Mouse (Mus musculus) urinary bladder, adult 2 months (tissue): ENCODE data around the gene Osbpl2. TPM values are rescaled to one million over a fixed set of nuclear protein-coding genes. Genes with fewer than 3 reads are reported as not detected.
A peak's percentile ranks its signal among the peaks of the same experiment; 100 is the strongest.

ENCODE experiments used
- DNase-seq: peaks from one replicate; pipeline ENCODE4 v3.0.0; 2022; ENCODE audit warnings: low spot score
- polyA plus RNA-seq: library from polyadenylated mRNA; depleted of rRNA; stranded (reverse); fragments of >200 nt; gene quantifications from 2 replicates; pipeline ENCODE4 v1.2.3, GENCODE M21; 2012; rRNA removed

Osbpl2 gene
- 87.1 and 92.1 TPM in 2 replicates for polyA plus RNA-seq

DNA sequence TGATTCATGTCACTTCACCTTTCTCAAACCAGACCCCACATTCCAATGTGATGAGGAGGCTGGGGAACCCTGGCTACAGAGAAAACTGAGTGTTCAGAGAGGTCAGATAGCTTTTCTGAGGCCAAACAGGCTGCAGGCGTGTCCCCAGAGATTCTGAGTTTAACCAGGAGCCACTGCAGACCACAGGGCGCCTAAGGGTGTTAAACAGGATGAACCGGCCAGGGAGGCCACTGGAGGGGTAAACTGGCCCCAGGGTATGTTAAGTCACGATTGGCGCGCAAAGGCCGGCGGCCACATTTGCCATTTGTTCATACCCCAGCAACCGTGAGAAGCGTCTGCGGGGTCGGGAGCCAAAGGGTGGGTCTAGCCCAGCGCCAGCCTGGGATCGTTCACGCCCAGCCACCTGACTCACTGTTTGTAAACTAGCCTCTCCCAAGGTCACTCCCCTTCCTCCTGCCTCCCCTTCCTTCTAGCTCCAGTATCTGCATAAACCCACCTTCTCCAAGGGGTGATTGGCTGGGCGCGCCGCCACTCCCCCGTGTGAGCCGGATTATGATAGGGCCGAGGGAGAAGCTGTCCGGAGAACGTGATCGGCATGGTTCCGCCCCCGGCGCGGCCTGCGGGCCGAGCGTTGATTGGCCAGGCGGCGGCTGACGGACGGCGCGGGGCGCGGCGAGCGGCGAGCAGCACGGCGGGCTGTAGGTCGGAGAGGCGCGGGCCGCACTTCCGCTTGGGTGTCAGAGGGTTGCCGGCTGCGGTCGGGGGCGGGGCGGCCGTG lies at the start of gene Osbpl2:
Gene Osbpl2, plus strand, starts transcription at position 646 of the 778 bp plus-strand sequence.
- peak; percentile 99 for DNase-seq

- no peak for DNase-seq
These were observed 49.2 kb upstream of the Osbpl2 start for GRCm38 (mm10) chr2:180069770-180070480.

- DNase-seq, result peak; percentile 98
These were observed 48.3 kb upstream of the Osbpl2 start, which contains the start of gene Mtg2 for GRCm38 (mm10) chr2:180070481-180071453. TSS of gene Mtg2 (plus strand) at chr2:180070588.

- DNase-seq, result no peak
These were observed 47.4 kb upstream of the Osbpl2 start for GRCm38 (mm10) chr2:180071671-180072070.

GRCm38 (mm10) chr2:180072886-180073285 lies 46.2 kb upstream of the Osbpl2 start:
- DNase-seq, result no peak

DNA sequence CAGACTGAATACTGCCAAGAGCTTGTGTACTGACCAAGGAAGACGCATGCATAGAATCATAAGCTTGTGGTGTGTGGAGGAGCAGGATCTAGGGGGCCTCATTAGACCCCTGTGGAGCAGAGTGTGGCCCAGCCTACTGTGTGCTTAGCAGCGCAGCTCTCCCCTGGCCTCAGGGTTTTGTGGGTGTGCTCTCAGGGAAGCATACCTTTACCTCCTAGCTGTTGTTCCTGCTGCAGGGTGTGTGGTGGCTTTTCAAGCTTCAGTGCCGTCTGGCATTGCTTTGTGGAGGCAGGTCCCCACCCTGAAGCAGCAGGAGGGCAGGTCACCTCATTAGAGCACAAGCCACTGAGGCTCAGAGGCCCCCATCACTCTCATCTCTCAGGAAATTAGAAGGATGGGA lies 41.5 kb upstream of the Osbpl2 start:
- DNase-seq, result no peak

GRCm38 (mm10) chr2:180080680-180081079 lies 38.4 kb upstream of the Osbpl2 start:
- DNase-seq, result no peak

DNA sequence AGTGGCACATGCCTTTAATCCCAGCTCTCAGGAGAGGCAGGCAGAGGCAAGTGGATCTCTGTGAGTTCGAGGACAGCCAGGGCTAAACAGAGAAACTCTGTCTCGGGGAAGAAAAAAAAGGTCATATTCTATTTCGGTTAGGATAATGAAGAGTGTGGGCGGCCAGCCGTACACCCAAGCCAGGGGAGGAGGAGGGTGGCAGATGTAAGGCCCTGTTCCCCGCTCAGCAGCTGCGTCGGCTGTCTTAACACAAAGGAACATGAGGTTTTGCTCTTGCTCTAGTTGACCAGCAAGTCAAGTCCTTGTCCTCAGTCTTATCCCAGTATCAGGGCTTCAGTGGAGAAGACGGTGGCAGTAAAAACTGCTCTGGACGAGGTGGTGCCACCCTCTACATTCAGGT lies 36.0 kb upstream of the Osbpl2 start:
- DNase-seq, result no peak

DNA sequence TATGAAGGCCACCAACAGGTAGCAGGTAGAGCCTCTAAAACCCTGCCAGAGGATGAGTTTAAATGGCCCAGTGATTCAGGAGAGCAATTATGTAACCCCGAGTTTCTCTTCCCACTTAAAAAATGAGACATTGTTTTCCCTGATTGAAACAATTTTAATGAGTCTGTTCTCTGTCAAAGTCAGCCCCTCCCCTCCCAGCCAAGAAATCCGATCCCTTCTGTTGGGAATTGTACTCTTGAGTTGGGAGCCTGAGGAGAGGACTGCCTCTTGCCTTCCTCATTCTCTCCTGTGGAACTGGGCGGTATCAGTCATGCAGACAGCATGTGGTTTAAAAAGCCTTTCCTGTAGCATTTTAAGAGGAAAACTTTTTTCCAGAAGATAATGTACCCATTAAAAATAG lies 34.5 kb upstream of the Osbpl2 start:
- no peak for DNase-seq

- DNase-seq, result no peak
These were observed 33.0 kb upstream of the Osbpl2 start for GRCm38 (mm10) chr2:180085926-180086636.

DNA sequence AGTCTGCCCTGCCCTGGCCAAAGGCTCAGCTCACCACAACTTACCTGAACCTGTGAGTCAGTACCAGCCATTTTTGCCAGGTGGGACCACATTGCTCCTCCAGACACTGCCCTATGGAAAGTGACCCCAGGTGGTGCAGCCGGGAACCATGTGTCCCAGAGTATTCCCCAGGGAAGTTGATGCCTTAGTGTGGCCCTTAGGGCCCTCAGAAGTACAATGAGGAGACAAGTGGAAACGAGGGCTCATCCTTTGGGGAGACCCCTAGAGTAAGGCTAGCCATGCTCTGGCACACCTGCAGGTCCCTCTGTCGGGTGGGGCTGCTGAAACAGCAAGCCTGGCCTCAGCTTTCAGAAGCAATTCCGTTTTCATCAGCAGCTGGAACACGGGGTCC lies 32.5 kb upstream of the Osbpl2 start:
- DNase-seq, result no peak

- no peak for DNase-seq
These were observed 31.6 kb upstream of the Osbpl2 start for GRCm38 (mm10) chr2:180087472-180087871.

DNA sequence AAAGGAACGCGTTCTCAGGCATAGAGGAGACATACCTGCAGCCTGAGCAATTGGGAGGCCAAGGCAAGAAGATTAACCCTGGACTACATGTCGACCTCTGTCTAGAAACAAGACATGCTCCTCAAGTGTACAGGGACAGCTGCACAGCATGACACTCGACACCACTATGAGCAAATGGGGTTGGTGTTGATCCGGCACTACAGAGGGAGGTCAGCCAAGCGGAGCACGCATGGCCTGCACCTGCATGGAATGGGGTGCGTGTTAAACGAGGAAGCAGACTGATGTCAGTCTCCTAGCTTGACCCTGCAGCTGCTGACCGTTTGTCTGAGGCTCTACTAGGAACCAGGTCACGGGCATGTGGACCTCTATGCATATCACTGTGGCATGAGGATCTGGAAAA lies 28.8 kb upstream of the Osbpl2 start:
- DNase-seq, result no peak

DNA sequence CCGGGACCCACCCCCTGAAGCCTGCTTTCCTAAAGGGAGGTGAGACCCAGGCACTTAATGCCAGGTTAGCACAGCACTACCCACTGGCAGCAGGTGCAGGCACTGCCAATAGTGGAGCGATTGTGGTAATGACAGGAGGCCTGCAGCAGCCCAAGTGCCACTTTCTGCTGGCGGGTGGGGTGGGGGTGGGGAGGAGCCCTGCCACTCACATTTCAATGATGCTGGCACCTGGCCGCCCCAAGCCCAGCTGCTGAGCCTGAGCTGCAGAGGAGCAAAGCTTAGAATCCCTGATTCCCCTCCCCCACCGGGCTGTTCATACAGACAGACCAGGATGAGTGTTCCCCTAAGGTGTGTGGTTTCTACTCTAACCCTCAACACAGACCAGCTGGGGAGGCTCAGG lies 23.4 kb upstream of the Osbpl2 start:
- DNase-seq, result no peak

GRCm38 (mm10) chr2:180097585-180097984 lies 21.5 kb upstream of the Osbpl2 start:
- DNase-seq, result no peak

DNA sequence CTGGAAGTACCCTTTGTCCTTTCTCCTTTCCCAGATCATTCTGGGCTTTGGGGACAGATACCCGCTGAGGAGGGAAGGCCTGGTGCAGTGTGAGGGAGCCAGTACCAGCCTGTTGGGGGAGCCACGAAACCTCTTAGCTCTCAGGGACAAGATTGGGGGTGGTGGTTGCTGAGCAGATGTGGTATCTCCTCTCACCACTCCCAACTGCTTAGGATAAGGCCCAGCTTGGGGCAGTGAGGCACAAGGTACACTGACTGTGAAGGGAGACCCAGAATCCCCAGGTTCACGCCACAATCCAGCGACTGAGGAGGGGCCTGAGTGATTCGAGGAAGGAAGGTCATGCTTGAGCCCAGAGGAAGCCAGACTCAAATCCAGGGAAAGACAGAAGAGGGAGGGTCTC lies 20.9 kb upstream of the Osbpl2 start:
- no peak for DNase-seq

GRCm38 (mm10) chr2:180099529-180099928 lies 19.6 kb upstream of the Osbpl2 start:
- DNase-seq, result no peak

GRCm38 (mm10) chr2:180103151-180103977 lies 15.7 kb upstream of the Osbpl2 start:
- DNase-seq, result no peak

GRCm38 (mm10) chr2:180103978-180104658 lies 15.0 kb upstream of the Osbpl2 start, which contains the start of gene Hrh3:
TSS of gene Hrh3 (minus strand) at chr2:180104488.
- DNase-seq, result peak; percentile 83
